Mouse (Mus musculus): Measurements from ENCODE around the gene Olfr1053. TPM values are rescaled to one million over a fixed set of nuclear protein-coding genes. Genes with fewer than 3 reads are reported as not detected.

Gene Olfr1053
- total RNA-seq (2023) = not detected

DNA sequence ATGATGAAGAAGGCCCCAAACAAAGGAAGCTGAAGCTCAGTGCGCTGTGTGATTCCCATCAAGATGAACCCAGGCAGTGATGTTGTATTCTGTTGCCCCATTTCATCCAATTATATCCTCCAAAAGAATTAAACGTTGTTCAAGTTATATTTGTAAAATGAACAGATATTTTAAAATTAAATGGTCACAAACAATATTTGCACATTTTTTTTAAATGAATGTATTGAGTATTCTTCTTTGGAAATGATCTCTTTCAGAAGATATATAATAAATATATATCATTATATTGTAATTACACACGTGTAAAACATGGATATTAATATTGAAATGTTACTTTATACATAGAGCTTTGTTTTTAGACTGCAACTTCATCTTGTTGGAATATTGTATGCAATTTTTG, at the start of gene Olfr1053:
Olfr1053 (minus strand) TSS at position 101 of the 400 bp plus-strand sequence.

DNA sequence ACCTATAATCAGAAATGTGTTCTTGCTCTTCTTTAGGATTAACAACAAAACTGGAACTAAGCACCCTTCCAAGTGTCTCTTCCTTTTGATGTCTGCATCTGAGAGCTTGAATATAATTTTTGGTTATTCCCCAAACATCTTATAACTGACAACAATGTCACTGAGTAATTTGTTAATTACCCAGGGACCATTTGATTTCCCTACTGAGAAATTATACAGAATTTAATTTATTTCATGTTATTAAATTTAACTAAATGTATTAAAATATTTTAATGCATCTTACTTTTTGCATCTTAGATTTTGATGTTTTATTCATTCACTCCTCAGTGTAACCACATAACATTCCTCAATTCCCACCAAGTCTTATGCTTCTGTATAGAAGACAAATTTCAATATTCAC, 47.3 kb upstream of the Olfr1053 start, which contains the start of gene Olfr1056:
Olfr1056 (minus strand) TSS at position 101 of the 400 bp plus-strand sequence.

GRCm38 (mm10) chr2:86350184-86350583, 35.1 kb upstream of the Olfr1053 start, which contains the start of gene Olfr1055:
Olfr1055 (minus strand) TSS chr2:86350284.

GRCm38 (mm10) chr2:86335333-86335732, 20.2 kb upstream of the Olfr1053 start, which contains the start of gene Olfr1054:
Olfr1054 (minus strand) TSS chr2:86335433.

DNA sequence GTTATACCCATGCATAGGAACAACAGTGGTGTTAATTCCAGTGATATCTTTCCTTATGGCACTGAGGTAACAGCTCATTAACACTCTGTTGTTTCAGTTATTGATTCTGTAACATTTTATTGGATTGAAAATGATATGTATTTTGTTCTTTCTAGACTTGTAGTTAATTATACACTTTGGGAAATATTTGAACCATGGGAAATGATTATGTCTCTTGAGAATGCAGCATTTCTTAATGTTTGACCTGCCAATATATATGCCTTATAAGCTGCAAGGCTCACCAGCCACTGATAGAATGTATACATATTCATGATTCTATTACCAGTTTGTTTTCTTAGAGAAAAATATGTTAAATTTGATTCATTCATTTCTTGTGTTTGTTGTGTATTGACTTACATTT, 22.9 kb downstream of the Olfr1053 start, which contains the start of gene Olfr1052:
Olfr1052 (plus strand) TSS at position 301 of the 400 bp plus-strand sequence.

GRCm38 (mm10) chr2:86278988-86279387, 36.1 kb downstream of the Olfr1053 start, which contains the start of gene Olfr1051:
Olfr1051 (minus strand) TSS chr2:86279088.

Other genes starting within 250 kb of the Olfr1053 start
- gene Olfr1036, start 241.3 kb downstream of the Olfr1053 start, total RNA-seq (2023) = not detected
- not detected for gene Olfr1037, start 227.9 kb downstream of the Olfr1053 start, total RNA-seq (2023)
- gene Olfr1039, start 179.4 kb downstream of the Olfr1053 start, total RNA-seq (2023) = not detected
- gene Olfr1040, start 168.6 kb downstream of the Olfr1053 start, total RNA-seq (2023) = not detected
- not detected for gene Olfr1042, start 153.4 kb downstream of the Olfr1053 start, total RNA-seq (2023)
- gene Olfr1043, start 147.8 kb downstream of the Olfr1053 start, total RNA-seq (2023) = not detected
- not detected for gene Olfr1044, start 137.5 kb downstream of the Olfr1053 start, total RNA-seq (2023)
- gene Olfr52, start 129.6 kb downstream of the Olfr1053 start, total RNA-seq (2023) = not detected
- not detected for gene Olfr1045, start 112.3 kb downstream of the Olfr1053 start, total RNA-seq (2023)
- gene Olfr1046, start 96.0 kb downstream of the Olfr1053 start, total RNA-seq (2023) = not detected
- gene Olfr1047, start 83.9 kb downstream of the Olfr1053 start, total RNA-seq (2023) = not detected
- gene Olfr1048, start 75.0 kb downstream of the Olfr1053 start, total RNA-seq (2023) = not detected
- gene Olfr1049, start 57.0 kb downstream of the Olfr1053 start, total RNA-seq (2023) = not detected
- gene Olfr1051, start 36.2 kb downstream of the Olfr1053 start, total RNA-seq (2023) = not detected
- gene Olfr1052, start 22.8 kb downstream of the Olfr1053 start, total RNA-seq (2023) = not detected
- gene Olfr1054, start 20.1 kb upstream of the Olfr1053 start, total RNA-seq (2023) = not detected
- gene Olfr1055, start 35.0 kb upstream of the Olfr1053 start, total RNA-seq (2023) = not detected
- gene Olfr1056, start 47.2 kb upstream of the Olfr1053 start, total RNA-seq (2023) = not detected
- gene Olfr1057, start 63.1 kb upstream of the Olfr1053 start, total RNA-seq (2023) = not detected
- gene Olfr1058, start 73.3 kb upstream of the Olfr1053 start, total RNA-seq (2023) = not detected
- gene Olfr1061, start 98.8 kb upstream of the Olfr1053 start, total RNA-seq (2023) = not detected
- not detected for gene Olfr1062, start 111.5 kb upstream of the Olfr1053 start, total RNA-seq (2023)
- gene Olfr1065, start 135.3 kb upstream of the Olfr1053 start, total RNA-seq (2023) = not detected
- gene Olfr1066, start 141.0 kb upstream of the Olfr1053 start, total RNA-seq (2023) = not detected
- gene Olfr228, start 172.1 kb upstream of the Olfr1053 start, total RNA-seq (2023) = not detected
- gene Olfr1076, start 193.2 kb upstream of the Olfr1053 start, total RNA-seq (2023) = not detected
- not detected for gene Olfr1079, start 227.2 kb upstream of the Olfr1053 start, total RNA-seq (2023)
- not detected for gene Olfr1080, start 243.0 kb upstream of the Olfr1053 start, total RNA-seq (2023)